Comparison of ENCODE assay signal across 7 mouse cellular contexts in the genomic region with DNA sequence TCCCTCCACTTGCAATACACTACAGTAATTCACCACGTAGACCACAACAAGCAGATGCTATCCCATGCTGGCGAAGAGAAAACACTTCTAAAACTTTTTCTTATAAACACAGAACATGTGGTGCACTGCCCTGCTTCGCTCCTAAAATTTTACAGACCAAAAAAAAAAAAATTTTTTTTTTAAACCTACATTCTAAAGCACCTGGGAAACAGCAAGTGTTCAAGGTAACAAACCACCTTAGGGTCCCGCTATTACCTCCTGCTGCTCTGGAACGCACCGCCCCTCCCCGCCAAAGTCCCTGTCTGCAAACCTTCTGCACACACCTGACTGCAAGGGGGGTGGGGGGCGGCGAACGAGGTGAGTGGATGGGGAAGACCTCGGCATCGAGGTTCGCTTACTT. TPM values are rescaled to one million over a fixed set of nuclear protein-coding genes. Genes with fewer than 3 reads are reported as not detected.
DNase-seq lines count a peak whose midpoint lies in the region; ATAC-seq and TF ChIP-seq lines count a peak whose summit lies in the region.

Fgfr1op2 (plus strand) TSS at position 301 of the 400 bp plus-strand sequence.

- no peak for ATAC-seq in limb, embryonic 15.5 days (ENCODE audit: insufficient number of reproducible peaks, low FRiP score, low TSS enrichment, low read depth)
- ATAC-seq in stomach, embryonic 15.5 days (ENCODE audit: insufficient read depth, low FRiP score, low read depth), result no peak; the same call in 1 of the 2 replicates

- WGBS in forebrain, embryonic 10.5 days, result 2% methylated on average over 13 of the region's 13 CpGs
- WGBS in limb, embryonic 15.5 days, result under 1% methylated on average over 13 of the region's 13 CpGs
- under 1% methylated on average over 13 of the region's 13 CpGs for WGBS in stomach, embryonic 15.5 days

- H3K36me3 ChIP-seq in C2C12 (ENCODE audit: control insufficient read depth, insufficient read depth) (peaks cover 6% of the 10 kb centered on the region), ES-Bruce4 (ENCODE audit: control insufficient read depth, insufficient read depth, low read length, poor library complexity, severe bottlenecking) (peaks cover 7% of the 10 kb centered on the region)
- H3K36me3 ChIP-seq in forebrain, embryonic 10.5 days (replicated peaks), result peaks cover 20% of the 10 kb centered on the region
- H3K36me3 ChIP-seq in limb, embryonic 15.5 days, result no peaks in the 10 kb centered on the region
- no peaks in the 10 kb centered on the region for H3K36me3 ChIP-seq in stomach, embryonic 15.5 days

- no peaks in the 10 kb centered on the region for H3K9me3 ChIP-seq in ES-Bruce4 (replicated peaks; ENCODE audit: control insufficient read depth, insufficient read depth, low read length, poor library complexity, severe bottlenecking)
- H3K9me3 ChIP-seq in forebrain, embryonic 10.5 days, result no peaks in the 10 kb centered on the region
- no peaks in the 10 kb centered on the region for H3K9me3 ChIP-seq in limb, embryonic 15.5 days
- no peaks in the 10 kb centered on the region for H3K9me3 ChIP-seq in stomach, embryonic 15.5 days

- peak within 1 kb of the TSS; percentile 66 for H3K4me2 ChIP-seq in limb, embryonic 15.5 days
- peak within 1 kb of the TSS; percentile 81 for H3K4me2 ChIP-seq in stomach, embryonic 15.5 days

- no peak for TF ChIP-seq POLR2A in ES-Bruce4 (IDR thresholded peaks at IDR 0.05; ENCODE audit: insufficient read depth, low read length)

- TF ChIP-seq CTCF in C2C12 (IDR thresholded peaks at IDR 0.05; ENCODE audit: control insufficient read depth, insufficient read depth, insufficient read length), result no peak
- no peak for TF ChIP-seq CTCF in ES-Bruce4 (IDR thresholded peaks at IDR 0.05; ENCODE audit: low read depth, low read length)

- H3K4me3 ChIP-seq in C2C12 (ENCODE audit: insufficient read depth, poor library complexity, severe bottlenecking) (peak within 1 kb of the TSS; percentile 99), ES-Bruce4 (ENCODE audit: low read depth, low read length) (peak within 1 kb of the TSS; percentile 98)
- peak within 1 kb of the TSS; percentile 96 for H3K4me3 ChIP-seq in forebrain, embryonic 10.5 days
- peak within 1 kb of the TSS; percentile 88 for H3K4me3 ChIP-seq in limb, embryonic 15.5 days
- peak within 1 kb of the TSS; percentile 79 for H3K4me3 ChIP-seq in stomach, embryonic 15.5 days (replicated peaks)

- peak within 1 kb of the TSS; percentile 62 for H3K27ac ChIP-seq in ES-Bruce4 (ENCODE audit: insufficient read depth, low read length)
- peak within 1 kb of the TSS; percentile 98 for H3K27ac ChIP-seq in forebrain, embryonic 10.5 days
- H3K27ac ChIP-seq in limb, embryonic 15.5 days, result peak within 1 kb of the TSS; percentile 99
- peak within 1 kb of the TSS; percentile 97 for H3K27ac ChIP-seq in stomach, embryonic 15.5 days

- peak within 1 kb of the TSS; percentile 95 for H3ac ChIP-seq in C2C12 (ENCODE audit: control insufficient read depth, insufficient read length, low read depth)

- TF ChIP-seq EP300 in ES-Bruce4 (IDR thresholded peaks at IDR 0.05; ENCODE audit: insufficient read depth, low read depth, low read length), result no peak

- peaks cover 3% of the 10 kb centered on the region for H3K4me1 ChIP-seq in ES-Bruce4 (ENCODE audit: control insufficient read depth, insufficient read depth, low read length)
- peaks cover 38% of the 10 kb centered on the region for H3K4me1 ChIP-seq in forebrain, embryonic 10.5 days
- peaks cover 19% of the 10 kb centered on the region; the same call in 1 of the 2 replicates for H3K4me1 ChIP-seq in limb, embryonic 15.5 days
- peaks cover 6% of the 10 kb centered on the region; the same call in 1 of the 2 replicates for H3K4me1 ChIP-seq in stomach, embryonic 15.5 days

- H3K79me2 ChIP-seq in C2C12 (ENCODE audit: control insufficient read depth, insufficient read depth), result peaks cover 97% of the 10 kb centered on the region

- DNase-seq in forebrain, embryonic 10.5 days (ENCODE audit: extremely low spot score, low spot score), result no peak
- DNase-seq in heart, postnatal 4 days, result no peak
- no peak for DNase-seq in testis, postnatal 14 days (ENCODE audit: low spot score)

- peak within 1 kb of the TSS; percentile 88 for H3K9ac ChIP-seq in ES-Bruce4 (ENCODE audit: low read depth, poor library complexity, severe bottlenecking)
- H3K9ac ChIP-seq in limb, embryonic 15.5 days, result peak within 1 kb of the TSS; percentile 86
- peak within 1 kb of the TSS; percentile 96 for H3K9ac ChIP-seq in stomach, embryonic 15.5 days

- peaks cover 78% of the 10 kb centered on the region for H3K79me3 ChIP-seq in C2C12 (ENCODE audit: low read depth)

- H3K27me3 ChIP-seq in C2C12 (ENCODE audit: control insufficient read depth, insufficient read depth, insufficient read length) (no peaks in the 10 kb centered on the region), ES-Bruce4 (ENCODE audit: control insufficient read depth, insufficient read depth, low read length, poor library complexity, severe bottlenecking) (no peaks in the 10 kb centered on the region)
- H3K27me3 ChIP-seq in forebrain, embryonic 10.5 days (ENCODE audit: poor library complexity, severe bottlenecking), result no peaks in the 10 kb centered on the region
- no peaks in the 10 kb centered on the region for H3K27me3 ChIP-seq in limb, embryonic 15.5 days
- H3K27me3 ChIP-seq in stomach, embryonic 15.5 days (replicated peaks), result no peaks in the 10 kb centered on the region

TF ChIP-seq in C2C12, 6 proteins besides CTCF, POLR2A, EP300 and RAD21:
- no peak for TF ChIP-seq FOSL1 (IDR thresholded peaks at IDR 0.05; ENCODE audit: insufficient read depth, low read length, poor library complexity, severe bottlenecking)

RNA-seq across cellular contexts. Expression of gene Fgfr1op2, which starts in this region (rescaled TPM):
- 42.4 TPM for polyA plus RNA-seq in C2C12 (2012; fragmentation: generic; extraction: Trizol)
- 56.7 and 71.5 TPM in 2 replicates for polyA plus RNA-seq in ES-Bruce4 (2011; ENCODE audit: insufficient read depth, insufficient read length, low read depth, missing spikeins)
- 81.8 and 82.8 TPM in 2 replicates for polyA plus RNA-seq in forebrain, embryonic 10.5 days (2016; fragmentation: Nextera tagmentation; extraction: Ambion mirVana)
- total RNA-seq in heart, postnatal 4 days (2021), result 10 to 100 TPM; 63.8 to 66.8 TPM
- polyA plus RNA-seq in limb, embryonic 15.5 days (2015; fragmentation: Nextera tagmentation; extraction: Ambion mirVana), result 98.3 and 99.6 TPM in 2 replicates
- 98.5 and 101 TPM in 2 replicates for polyA plus RNA-seq in stomach, embryonic 15.5 days (2015; fragmentation: Nextera tagmentation; extraction: Ambion mirVana)
